Mouse (Mus musculus) megakaryocyte, adult 5-6 weeks (primary cell): Measurements from ENCODE around the gene Creg1. TPM values are rescaled to one million over a fixed set of nuclear protein-coding genes. Genes with fewer than 3 reads are reported as not detected.

ENCODE experiments used
- total RNA-seq, 2 experiments: library from RNA; stranded (forward) in 1 of 2; stranded (reverse) in 1 of 2; fragments of 153-499, 151-499 nt in 1 of 2; fragments of 221-1000, 200-1000 nt in 1 of 2; gene quantifications; 2 replicates each; pipeline versions ENCODE4 v1.2.3 to v1.2.4; 2015 to 2017

The Creg1 gene
- total RNA-seq, 2 experiments from 2014 or later, result 147 to 307 TPM

Other genes starting within 250 kb of the Creg1 start
- 1.3 and 2.1 TPM in 2 replicates for gene Mpzl1, start 129.2 kb upstream of the Creg1 start, total RNA-seq (2015)
- gene Mpzl1, start 129.2 kb upstream of the Creg1 start, total RNA-seq (2017), result 0.22 and 3.1 TPM in 2 replicates
- gene Rcsd1, start 54.0 kb upstream of the Creg1 start, total RNA-seq (2015), result 82.1 and 88.8 TPM in 2 replicates
- gene Rcsd1, start 54.0 kb upstream of the Creg1 start, total RNA-seq (2017), result 184 and 199 TPM in 2 replicates
- gene Cd247, start 24.9 kb downstream of the Creg1 start, total RNA-seq (2015), result 1.1 and 2.8 TPM in 2 replicates
- 2.1 and 3.7 TPM in 2 replicates for gene Cd247, start 24.9 kb downstream of the Creg1 start, total RNA-seq (2017)
- gene Pou2f1, start 238.9 kb downstream of the Creg1 start, total RNA-seq (2015), result 21.9 and 25.6 TPM in 2 replicates
- gene Pou2f1, start 238.9 kb downstream of the Creg1 start, total RNA-seq (2017), result 12.9 and 18.1 TPM in 2 replicates